Mouse (Mus musculus): ENCODE measurements around the gene Tbca.

Gene Tbca

DNA sequence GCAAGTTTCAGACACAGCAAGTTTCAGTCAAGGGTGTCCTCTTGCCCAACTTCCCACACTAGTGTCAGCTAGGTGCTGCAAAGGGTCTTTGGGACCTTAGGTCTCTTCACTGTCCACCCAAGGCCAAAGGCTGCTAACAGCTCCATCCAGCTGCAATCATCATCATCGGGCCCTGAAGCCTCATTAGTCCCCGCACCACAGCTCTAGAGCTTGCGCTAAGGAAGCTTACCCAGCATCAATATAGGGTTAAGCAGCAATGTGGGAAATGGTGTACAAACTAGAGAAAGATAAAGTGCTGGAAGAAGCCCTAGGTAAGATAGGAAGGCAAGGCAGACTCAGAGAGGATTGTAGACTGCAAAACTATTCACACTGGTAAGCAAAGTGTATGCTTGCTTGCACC, 92.5 kb downstream of the Tbca start:
- no peak for DNase-seq (ENCODE audit: low spot score)

DNA sequence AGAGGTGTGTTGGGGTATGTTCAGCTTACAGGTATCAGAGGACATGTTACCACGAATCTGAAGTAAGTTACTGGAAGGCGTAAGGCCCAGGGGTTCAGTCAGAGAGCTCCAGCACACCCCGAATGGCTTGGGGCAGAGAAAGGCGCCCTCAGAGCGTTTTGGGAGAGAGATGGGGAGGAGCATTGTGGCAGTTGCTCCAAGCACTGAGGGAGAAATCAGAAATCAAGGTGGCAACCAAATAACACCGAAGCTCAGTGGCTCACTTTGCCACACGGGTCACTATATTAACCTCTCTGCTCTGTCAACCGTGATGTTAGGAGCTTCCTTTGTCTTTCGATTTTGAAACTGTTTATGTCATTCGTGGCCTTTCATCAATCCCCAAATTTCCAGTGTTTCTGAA, 93.5 kb downstream of the Tbca start:
- DNase-seq (ENCODE audit: low spot score): no peak

DNA sequence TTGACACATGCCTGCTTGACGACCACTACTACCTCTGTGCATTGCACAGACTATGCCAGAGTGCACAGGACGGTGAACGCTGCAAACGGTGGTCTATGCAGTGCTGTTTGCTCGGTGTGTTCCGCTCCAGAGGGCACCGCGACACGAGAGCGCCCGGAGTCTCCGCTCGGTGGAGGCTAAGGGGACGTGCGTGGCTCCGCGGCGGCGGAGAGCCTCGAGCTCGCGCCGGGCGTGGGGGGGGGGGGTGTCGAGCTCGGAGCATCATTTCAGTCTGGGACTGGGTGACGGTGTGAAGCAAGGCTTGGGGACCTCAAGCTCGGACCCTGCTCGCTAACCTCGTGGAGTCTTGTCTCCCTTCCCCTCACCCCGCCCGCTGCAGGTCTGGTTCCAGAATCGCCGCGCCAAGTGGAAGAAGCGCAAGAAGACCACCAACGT, 94.0 kb downstream of the Tbca start:
- DNase-seq (ENCODE audit: low spot score): no peak

GRCm38 (mm10) chr13:94883163-94883965, 94.7 kb downstream of the Tbca start:
- DNase-seq (ENCODE audit: low spot score): no peak

- no peak for DNase-seq (ENCODE audit: low spot score)
Measured at GRCm38 (mm10) chr13:94883966-94884960, 95.6 kb downstream of the Tbca start.

DNA sequence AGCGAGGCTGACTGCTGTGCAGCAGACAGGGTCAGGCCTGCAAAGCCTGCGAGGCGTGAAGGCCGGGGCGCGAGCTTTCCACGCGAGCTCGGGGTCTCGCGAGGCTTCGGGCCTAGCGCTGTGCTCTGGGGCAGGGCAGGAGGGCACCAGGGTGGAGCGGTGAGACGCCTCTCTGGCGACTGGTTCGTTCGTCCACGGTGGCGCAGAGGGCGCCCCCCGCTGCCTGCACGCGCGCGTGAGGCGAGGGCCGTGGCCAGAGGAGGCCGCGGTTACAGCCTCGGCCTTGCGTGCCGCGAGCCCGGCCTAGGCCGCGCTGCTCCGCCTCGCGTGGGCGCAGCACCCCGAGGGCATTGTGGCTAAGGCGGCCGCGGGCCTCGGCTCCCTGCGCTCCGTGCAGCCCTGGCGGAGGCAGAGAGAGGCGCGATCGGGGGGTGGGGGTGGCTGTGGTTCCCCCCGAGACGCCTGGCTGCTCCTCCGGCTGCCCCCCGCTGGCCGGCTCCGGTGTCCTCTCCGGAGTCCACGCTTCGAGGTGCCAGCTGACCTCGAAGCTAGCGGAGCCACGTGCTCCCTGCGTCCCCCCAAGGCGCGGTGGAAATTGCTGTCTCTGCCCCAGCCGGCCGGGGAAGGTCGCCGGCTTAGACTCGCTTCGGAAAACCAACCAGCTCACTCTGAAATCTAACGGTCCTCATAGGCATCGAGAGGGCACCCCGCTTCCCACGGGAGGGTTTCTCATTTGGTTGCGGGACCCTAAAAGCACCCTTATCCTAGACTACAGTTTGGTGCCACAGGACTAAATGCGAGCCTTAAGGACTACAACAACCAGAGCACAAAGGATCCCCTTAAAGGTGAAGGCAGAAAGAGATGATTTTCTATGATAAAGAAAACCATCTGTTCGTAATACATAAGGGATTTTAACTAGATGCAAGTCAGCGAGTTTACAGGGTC, 96.9 kb downstream of the Tbca start:
- DNase-seq (ENCODE audit: low spot score): no peak
